Mouse (Mus musculus) retina, postnatal 7 days (tissue): ENCODE results near the gene E2f2.

Source experiments
- DNase-seq: peaks from one replicate; pipeline ENCODE4 v3.0.0-alpha.2; 2012; ENCODE audit warnings: low read depth, low spot score

Gene E2f2

DNA sequence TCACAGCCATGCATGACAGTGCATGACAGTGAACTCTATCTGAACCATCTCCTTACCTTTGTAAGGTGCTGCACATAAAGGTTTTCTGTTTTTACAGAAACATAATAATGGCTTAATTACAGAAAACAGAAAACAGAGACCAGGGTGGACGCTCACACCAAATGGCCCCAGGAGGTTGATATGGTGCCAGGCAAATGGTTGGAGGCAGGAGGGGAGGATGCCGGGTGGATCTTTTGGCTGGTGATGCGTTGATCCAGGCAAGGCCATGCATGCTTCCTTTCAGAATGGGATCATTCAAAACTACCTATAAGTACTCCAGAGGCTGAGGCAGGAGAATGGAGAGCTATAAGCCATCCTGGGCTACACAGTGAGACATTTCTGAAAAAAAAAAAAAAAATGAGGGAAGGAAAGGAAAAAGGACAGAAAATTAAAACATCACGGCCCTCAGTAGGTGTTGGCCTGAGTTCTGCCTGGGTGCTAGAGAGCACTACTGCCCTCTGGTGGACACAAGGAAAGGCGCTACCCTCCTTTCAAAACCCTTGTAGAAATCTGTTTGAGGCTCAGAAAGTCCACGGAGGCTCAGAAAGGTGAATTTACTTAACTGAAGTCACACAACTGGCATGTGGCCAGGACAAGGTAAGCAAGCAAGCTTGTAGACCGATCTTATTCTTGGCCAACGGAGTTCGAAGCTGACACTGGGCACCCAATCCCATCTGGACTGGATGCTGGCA is 27.5 kb downstream of the E2f2 start:
- DNase-seq: no peak

- peak; percentile 62 for DNase-seq
These were observed 30.3 kb downstream of the E2f2 start for GRCm38 (mm10) chr4:136202509-136202908.

- DNase-seq: no peak
These were observed 32.6 kb downstream of the E2f2 start for GRCm38 (mm10) chr4:136204775-136205174.

GRCm38 (mm10) chr4:136206033-136206893 is 34.1 kb downstream of the E2f2 start, which contains the start of gene Asap3:
Asap3 (plus strand) TSS chr4:136206365.
- peak; percentile 86 for DNase-seq

- DNase-seq: no peak
These were observed 34.7 kb downstream of the E2f2 start for GRCm38 (mm10) chr4:136206943-136207342.

DNA sequence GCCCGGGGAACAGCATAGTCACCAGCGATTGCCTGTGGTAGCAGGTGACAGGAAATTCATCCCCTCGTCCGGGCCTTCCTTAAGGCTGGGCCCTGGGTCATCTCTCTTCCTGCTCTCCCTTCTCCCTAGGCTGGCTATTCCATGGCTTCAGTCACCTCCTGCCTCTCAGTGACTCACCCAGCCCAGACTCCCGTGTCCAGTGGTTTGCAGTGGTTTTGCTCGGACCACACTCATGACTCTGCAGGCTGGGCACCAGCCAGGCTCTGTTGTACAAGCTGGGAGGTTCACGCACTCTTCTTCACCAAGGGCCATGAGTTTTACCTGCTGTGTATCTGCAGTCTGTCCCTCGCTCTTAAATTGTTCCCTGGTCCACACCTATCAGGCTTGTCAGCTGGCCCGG is 38.7 kb downstream of the E2f2 start:
- no peak for DNase-seq

DNA sequence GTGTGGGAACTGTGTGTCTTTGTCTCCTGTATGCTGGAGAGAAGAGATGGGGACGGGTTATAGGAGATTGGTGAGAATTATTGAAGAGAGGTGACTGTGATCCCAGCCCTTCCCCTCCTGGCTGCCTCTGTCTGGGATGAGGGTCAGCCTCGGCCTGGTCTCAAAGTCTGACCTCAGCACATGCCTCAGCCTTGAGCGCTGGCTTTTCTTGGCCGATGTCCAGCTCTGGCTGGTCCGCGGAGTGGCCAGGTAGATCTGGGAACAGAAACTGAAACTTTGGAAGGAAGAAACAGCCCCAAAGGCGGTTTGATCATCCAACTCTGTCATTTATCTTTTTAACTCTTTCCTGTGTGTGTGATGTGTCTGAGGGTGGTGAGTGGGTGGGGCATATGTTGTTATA is 41.4 kb downstream of the E2f2 start:
- DNase-seq: no peak

DNA sequence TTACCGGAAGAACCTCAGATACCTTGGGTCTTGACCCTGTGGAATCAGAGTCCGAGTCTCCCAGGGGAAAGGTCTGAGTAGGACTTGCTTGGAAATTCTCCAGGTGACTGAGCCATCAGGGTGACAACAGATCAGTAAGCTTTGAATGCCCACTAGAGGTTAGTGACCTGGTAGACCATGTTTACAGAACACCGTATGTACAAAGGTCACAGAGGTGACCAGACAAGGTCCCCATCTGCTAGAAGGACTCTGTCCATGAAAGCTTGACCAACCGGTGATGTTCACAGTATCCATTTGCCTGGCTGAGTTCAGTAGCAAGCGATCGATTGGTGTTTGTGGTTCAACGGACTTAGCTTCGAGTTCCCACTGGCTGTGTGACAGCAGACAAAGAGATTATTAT is 42.6 kb downstream of the E2f2 start:
- no peak for DNase-seq

DNA sequence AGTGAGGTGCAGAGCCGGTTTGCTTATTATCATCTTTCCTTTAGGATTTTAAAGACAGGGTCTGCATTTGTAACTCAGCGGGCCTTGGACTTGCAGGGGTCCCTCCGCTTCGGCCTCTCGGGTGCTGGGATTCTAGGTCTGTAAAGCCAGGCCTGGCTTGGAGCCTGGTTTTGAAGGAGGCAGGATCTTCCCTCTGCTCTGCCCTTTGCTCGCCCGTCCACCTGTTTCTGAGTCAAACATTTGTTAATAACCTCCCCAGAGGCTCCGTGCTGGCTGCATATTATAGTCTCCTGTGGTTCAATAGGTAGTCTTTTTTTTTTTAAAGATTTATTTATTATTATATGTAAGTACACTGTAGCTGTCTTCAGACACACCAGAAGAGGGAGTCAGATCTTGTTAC is 43.4 kb downstream of the E2f2 start:
- no peak for DNase-seq

GRCm38 (mm10) chr4:136217063-136217462 is 44.9 kb downstream of the E2f2 start:
- no peak for DNase-seq

DNA sequence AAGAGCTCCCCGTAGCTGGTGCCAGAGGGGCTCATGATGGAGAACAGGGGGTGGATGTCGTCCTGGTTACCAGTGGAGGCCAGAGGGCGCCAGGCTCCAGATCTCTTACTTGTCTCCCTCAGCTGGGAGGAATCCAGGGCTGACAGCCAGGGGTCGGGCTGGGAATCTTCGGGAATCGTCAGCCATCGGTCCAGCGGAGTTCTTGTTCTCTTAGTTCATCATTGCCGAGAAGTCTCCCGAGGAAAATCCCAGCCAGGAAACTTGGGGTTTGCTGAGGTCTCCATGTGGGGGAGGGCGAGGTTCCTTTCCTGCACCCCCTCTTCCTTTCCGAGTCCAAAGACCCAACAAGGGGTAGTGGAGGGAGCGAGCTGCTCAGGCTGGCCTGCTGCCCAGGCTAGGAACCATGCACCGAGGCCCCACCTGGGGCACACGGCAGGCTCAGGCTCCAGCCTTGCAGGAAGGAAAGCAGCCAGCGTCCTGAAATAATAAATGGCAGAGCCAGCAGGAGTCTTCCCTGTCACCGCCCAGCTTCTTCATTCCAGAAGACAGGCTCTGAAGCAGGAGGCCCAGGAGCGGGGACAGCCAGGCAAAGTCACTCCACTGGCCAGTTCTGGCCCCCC is 46.5 kb downstream of the E2f2 start:
- DNase-seq: no peak

DNA sequence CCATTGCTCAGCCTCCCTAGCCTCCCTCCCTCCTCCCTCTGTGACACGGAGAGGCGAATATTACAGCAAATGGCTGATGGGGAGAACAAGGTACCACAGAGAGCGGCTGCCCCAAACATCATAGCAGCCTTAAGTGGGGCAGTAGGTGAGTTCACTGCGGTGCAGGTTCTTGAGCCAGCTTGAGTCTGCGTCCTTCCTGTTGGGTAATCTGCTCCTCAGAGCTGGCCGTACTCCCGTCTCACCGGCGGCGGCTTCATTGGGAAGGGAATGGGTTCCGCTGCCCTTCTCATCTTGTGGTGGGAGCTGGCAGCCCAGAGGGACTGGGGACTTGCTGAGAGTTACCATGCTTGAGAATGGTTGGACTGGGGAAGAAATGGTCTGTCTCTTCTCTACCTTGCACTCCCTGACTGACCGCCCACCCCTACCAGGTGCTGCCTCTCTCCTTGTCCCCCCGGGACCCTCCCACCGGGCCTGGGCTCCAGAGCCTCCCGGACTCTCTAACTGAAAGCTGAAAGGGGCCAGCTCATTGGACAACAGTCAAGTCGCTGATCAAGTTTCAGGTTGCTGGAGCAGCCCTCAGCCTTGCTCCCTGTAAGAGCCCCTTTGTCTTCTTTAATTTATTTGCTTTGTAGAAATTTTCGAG is 48.1 kb downstream of the E2f2 start:
- DNase-seq: no peak

DNA sequence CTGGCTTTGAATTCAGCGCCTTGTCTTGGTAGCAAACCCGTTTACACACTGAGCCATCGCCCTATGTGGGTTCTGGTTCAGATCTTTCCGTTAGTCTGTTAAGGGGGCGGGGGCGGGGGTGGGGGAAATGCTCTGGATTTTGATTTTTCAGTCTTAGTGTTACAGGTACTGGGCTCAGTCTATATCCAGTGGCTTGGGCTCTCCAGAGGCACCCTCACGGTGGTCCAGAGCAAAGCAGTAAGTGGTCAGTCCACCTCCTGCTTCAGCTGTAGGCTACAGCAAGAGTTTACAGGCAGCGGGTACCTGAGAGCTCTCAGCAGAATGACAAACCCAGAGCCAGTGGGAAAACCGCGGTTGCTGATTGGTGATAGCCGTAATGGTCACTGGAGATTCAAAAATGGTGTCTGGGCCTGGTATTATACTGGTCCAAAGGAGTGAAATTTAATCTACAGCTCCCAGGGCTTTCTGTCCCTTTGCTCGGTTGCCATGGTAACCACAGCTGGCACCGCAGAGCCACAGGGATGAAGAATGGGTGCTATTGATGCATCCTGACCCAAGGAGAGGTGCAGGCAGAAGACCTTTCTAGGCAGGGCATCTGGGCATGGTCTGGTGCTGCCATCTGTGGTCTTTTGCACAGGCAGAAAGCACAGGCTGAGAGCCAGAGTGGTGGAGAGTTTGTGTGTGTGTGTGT is 51.5 kb downstream of the E2f2 start:
- no peak for DNase-seq

DNA sequence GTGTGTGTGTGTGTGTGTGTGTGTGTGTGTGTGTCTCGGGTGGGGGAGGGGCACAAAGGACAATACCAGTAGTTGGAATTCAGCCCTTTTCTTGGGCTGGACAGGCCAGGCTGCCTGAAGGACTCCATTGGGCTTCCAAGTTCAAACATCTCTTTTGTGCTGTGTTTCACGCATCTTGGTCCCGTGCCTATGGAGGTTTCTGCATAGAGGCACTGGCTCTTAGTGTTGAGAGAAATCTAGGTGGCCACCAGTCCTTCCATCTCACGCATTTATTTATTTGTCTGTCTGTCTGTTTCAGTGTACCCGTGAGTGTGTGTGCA is 52.0 kb downstream of the E2f2 start:
- no peak for DNase-seq

- no peak for DNase-seq
These were observed 52.7 kb downstream of the E2f2 start for GRCm38 (mm10) chr4:136224677-136225460.

DNA sequence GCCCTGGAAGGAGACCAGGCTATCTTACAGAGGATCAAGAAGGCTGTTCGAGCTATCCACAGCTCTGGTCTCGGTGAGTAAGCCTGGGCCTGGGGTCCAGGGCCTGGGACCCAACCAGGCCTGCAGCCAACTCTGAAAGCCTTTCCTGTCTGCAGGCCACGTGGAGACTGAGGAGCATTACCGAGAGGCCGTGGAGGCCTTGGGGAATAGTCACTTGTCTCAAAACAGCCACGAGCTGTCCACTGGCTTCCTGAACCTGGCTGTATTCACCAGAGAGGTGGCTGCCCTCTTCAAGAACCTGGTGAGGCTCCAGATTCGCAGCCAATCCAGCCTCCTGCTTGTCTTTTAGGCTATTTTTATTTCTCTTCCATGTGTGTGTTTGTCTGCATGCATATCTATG is 55.2 kb downstream of the E2f2 start:
- no peak for DNase-seq

DNA sequence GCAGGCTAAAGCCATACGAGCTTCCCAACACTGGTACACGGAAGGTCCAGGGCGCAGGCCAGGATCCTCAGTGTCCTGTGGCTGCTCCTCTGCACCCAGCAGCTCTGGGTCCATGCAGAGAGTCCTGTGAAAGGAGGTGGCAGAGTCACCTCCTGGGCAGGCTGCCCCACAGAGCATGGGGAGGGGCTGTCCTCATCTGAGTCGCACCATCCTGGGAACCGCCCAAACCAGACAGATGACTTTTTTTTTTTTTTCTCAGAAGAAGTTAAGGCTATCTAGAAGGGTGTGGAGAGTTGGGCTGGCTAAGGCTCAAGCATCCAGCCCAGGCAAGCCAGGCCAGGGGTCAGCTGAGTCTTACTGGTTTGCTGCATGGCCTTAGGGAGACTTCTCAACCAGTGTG is 56.4 kb downstream of the E2f2 start:
- no peak for DNase-seq

DNA sequence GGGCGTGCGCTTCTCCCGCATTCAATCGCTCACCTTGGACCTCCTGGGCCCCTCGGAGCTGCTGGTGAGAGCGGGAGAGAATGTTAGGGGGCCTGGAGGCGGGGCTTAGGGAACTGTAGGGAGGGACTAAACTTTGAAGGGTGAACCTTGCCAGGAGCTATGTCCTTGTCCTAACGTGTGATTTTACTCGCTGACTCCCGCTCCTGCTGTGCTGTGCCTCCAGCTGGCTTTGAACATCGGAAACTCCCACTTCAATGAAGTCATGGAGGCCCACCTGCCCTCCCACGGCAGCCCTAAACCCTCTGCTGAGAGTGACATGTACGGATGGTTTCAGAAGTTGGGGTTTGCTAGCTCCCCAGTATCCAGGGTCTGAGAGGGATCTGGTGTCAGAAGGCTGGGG is 66.5 kb downstream of the E2f2 start:
- DNase-seq: no peak

DNA sequence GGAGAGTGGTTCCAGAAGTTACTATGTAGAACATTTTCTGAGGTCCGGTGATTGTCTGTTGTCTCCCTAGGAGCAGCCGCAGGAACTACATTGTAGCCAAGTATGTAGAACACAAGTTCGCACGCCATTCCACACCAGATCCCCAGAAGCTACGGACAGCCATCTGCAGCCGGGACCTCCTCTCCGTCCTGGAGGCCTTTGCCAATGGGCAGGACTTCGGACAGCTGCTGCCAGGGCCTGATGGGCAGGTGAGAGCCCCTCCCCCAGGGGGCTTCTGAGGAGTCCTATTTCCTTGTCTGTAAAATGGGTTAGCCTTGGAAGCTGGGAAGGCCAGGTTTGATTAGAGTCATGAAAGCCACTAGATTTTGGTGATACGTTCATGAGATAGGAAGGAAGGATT is 66.9 kb downstream of the E2f2 start:
- no peak for DNase-seq

GRCm38 (mm10) chr4:136239622-136240021 is 67.4 kb downstream of the E2f2 start:
- peak; percentile 59 for DNase-seq

GRCm38 (mm10) chr4:136240123-136240522 is 67.9 kb downstream of the E2f2 start:
- DNase-seq: no peak
